Comparison of ENCODE assay signal across 21 mouse cellular contexts in genomic region chr7:66134154-66134553, GRCm38 (mm10). TPM values are rescaled to one million over a fixed set of nuclear protein-coding genes. Genes with fewer than 3 reads are reported as not detected.
DNase-seq lines count a peak whose midpoint lies in the region; ATAC-seq lines count a peak whose summit lies in the region.
"Had no signal": no experiment of that assay in that cellular context is flagged by ENCODE, and none has a peak within 500 bp of the region (broad histone marks: within the 10 kb centered on the region; RNA-seq: fewer than 3 reads in every experiment).

No protein-coding gene starts in this region.

- no peaks in the 10 kb centered on the region for H3K9me3 ChIP-seq in midbrain, embryonic 11.5 days (ENCODE audit: control insufficient read depth, low read length)
- H3K9me3 ChIP-seq in midbrain, embryonic 15.5 days: no peaks in the 10 kb centered on the region
- H3K9me3 ChIP-seq in forebrain, embryonic 15.5 days: no peaks in the 10 kb centered on the region
- no peaks in the 10 kb centered on the region for H3K9me3 ChIP-seq in kidney, embryonic 15.5 days (replicated peaks)
- H3K9me3 ChIP-seq: embryonic facial prominence, embryonic 13.5 days; forebrain, embryonic 10.5 days had no signal

- H3K4me1 ChIP-seq in midbrain, embryonic 11.5 days (ENCODE audit: control insufficient read depth, insufficient read depth, low read length): peaks cover 7% of the 10 kb centered on the region; the same call in 1 of the 2 replicates
- peaks cover 27% of the 10 kb centered on the region for H3K4me1 ChIP-seq in midbrain, embryonic 15.5 days
- peaks cover 43% of the 10 kb centered on the region for H3K4me1 ChIP-seq in forebrain, embryonic 15.5 days
- peaks cover 5% of the 10 kb centered on the region; the same call in 1 of the 2 replicates for H3K4me1 ChIP-seq in kidney, embryonic 15.5 days

- H3K4me3 ChIP-seq in midbrain, embryonic 11.5 days (ENCODE audit: low read depth, low read length): no peak overlapping the region
- no peak overlapping the region for H3K4me3 ChIP-seq in midbrain, embryonic 15.5 days
- H3K4me3 ChIP-seq in forebrain, embryonic 15.5 days: no peak overlapping the region
- H3K4me3 ChIP-seq in kidney, embryonic 15.5 days (replicated peaks): no peak overlapping the region
- H3K4me3 ChIP-seq: embryonic facial prominence, embryonic 13.5 days; forebrain, embryonic 10.5 days; hindbrain, embryonic 12.5 days had no signal

- H3K27me3 ChIP-seq in midbrain, embryonic 11.5 days (ENCODE audit: control insufficient read depth, insufficient read depth, low read length): no peaks in the 10 kb centered on the region
- no peaks in the 10 kb centered on the region for H3K27me3 ChIP-seq in midbrain, embryonic 15.5 days (replicated peaks)
- H3K27me3 ChIP-seq in forebrain, embryonic 15.5 days: no peaks in the 10 kb centered on the region
- H3K27me3 ChIP-seq in kidney, embryonic 15.5 days: no peaks in the 10 kb centered on the region
- H3K27me3 ChIP-seq: embryonic facial prominence, embryonic 13.5 days; hindbrain, embryonic 12.5 days had no signal

- peak; percentile 39 for DNase-seq in midbrain, embryonic 11.5 days (ENCODE audit: low spot score, missing footprints)
- DNase-seq in gonadal fat pad, adult 2 months (ENCODE audit: low read depth): peak; percentile 65
- DNase-seq: adrenal gland, postnatal 10 days; B cell, adult 2 months; cerebellum, adult 11 months; cerebellum, adult 9-11 months; cerebellum, postnatal 36 days; gastrocnemius, postnatal 10 days; heart, postnatal 10 days; heart, postnatal 4 days had no signal

- no peak overlapping the region for H3K27ac ChIP-seq in midbrain, embryonic 11.5 days (ENCODE audit: low read depth, low read length)
- H3K27ac ChIP-seq in midbrain, embryonic 15.5 days: no peak overlapping the region
- no peak overlapping the region for H3K27ac ChIP-seq in forebrain, embryonic 15.5 days (replicated peaks)
- H3K27ac ChIP-seq in kidney, embryonic 15.5 days: no peak overlapping the region
- H3K27ac ChIP-seq: embryonic facial prominence, embryonic 13.5 days; forebrain, embryonic 10.5 days; hindbrain, embryonic 12.5 days had no signal

- ATAC-seq in midbrain, embryonic 11.5 days (ENCODE audit: low FRiP score): no peak
- ATAC-seq in midbrain, embryonic 15.5 days (replicated peaks): no peak
- peak; percentile 66 for ATAC-seq in monocyte, adult 5-6 weeks (replicated peaks; ENCODE audit: insufficient number of reproducible peaks, low FRiP score, low TSS enrichment, poor library complexity, severe bottlenecking)
- ATAC-seq in forebrain, embryonic 15.5 days (replicated peaks): no peak
- no peak for ATAC-seq in kidney, embryonic 15.5 days (replicated peaks; ENCODE audit: low FRiP score)
- ATAC-seq: CD4-positive, CD25-positive, alpha-beta regulatory T cell, adult 4 months; forebrain, embryonic 14.5 days; hindbrain, embryonic 16.5 days; inflammation-experienced regulatory T-cells, adult 6 months had no signal

- WGBS in midbrain, embryonic 11.5 days: 95% methylated on average over 3 of the region's 3 CpGs
- WGBS in midbrain, embryonic 15.5 days: 88% methylated on average over 3 of the region's 3 CpGs
- 94% methylated on average over 3 of the region's 3 CpGs for WGBS in forebrain, embryonic 15.5 days
- WGBS in kidney, embryonic 15.5 days: 93% methylated on average over 3 of the region's 3 CpGs

- H3K36me3 ChIP-seq in midbrain, embryonic 11.5 days (ENCODE audit: control insufficient read depth, insufficient read depth, low read length): peaks cover 6% of the 10 kb centered on the region
- H3K36me3 ChIP-seq in midbrain, embryonic 15.5 days (replicated peaks): 0 out of 2 replicates have a peak, but pooled peaks cover 3% of the 10 kb centered on the region
- H3K36me3 ChIP-seq in forebrain, embryonic 15.5 days: peaks cover 11% of the 10 kb centered on the region; the same call in 1 of the 2 replicates
- H3K36me3 ChIP-seq in kidney, embryonic 15.5 days: peaks cover 19% of the 10 kb centered on the region

- H3K9ac ChIP-seq in midbrain, embryonic 11.5 days (ENCODE audit: low read length): no peak overlapping the region
- no peak overlapping the region for H3K9ac ChIP-seq in midbrain, embryonic 15.5 days
- no peak overlapping the region for H3K9ac ChIP-seq in forebrain, embryonic 15.5 days (replicated peaks)
- H3K9ac ChIP-seq in kidney, embryonic 15.5 days: no peak overlapping the region
- H3K9ac ChIP-seq: embryonic facial prominence, embryonic 13.5 days; hindbrain, embryonic 12.5 days had no signal

- no peak overlapping the region for H3K4me2 ChIP-seq in midbrain, embryonic 11.5 days
- H3K4me2 ChIP-seq in midbrain, embryonic 15.5 days: no peak overlapping the region
- no peak overlapping the region for H3K4me2 ChIP-seq in forebrain, embryonic 15.5 days (replicated peaks)
- no peak overlapping the region for H3K4me2 ChIP-seq in kidney, embryonic 15.5 days
- H3K4me2 ChIP-seq: embryonic facial prominence, embryonic 13.5 days; hindbrain, embryonic 12.5 days had no signal

RNA-seq across cellular contexts. Expression of gene Chsy1, which starts 24.8 kb away (rescaled TPM):
- polyA plus RNA-seq in midbrain, embryonic 11.5 days (2014; fragmentation: Nextera tagmentation; extraction: Ambion mirVana): 18.4 and 20.4 TPM in 2 replicates
- polyA plus RNA-seq in midbrain, embryonic 15.5 days (2015; fragmentation: Nextera tagmentation; extraction: Ambion mirVana): 10.0 and 10.7 TPM in 2 replicates
- polyA plus RNA-seq in gonadal fat pad, adult 2 months (2012; rRNA removed): 4.7 and 6.3 TPM in 2 replicates
- total RNA-seq in monocyte, adult 5-6 weeks (2017): 91.3 to 286 TPM (median 103 TPM) in 3 replicates
- 13.3 and 13.8 TPM in 2 replicates for polyA plus RNA-seq in forebrain, embryonic 15.5 days (2015; fragmentation: Nextera tagmentation; extraction: Ambion mirVana)
- 15.8 and 16.1 TPM in 2 replicates for polyA plus RNA-seq in kidney, embryonic 15.5 days (2015; fragmentation: Nextera tagmentation; extraction: Ambion mirVana)

RNA-seq across cellular contexts. Expression of gene Selenos, which starts 54.7 kb away (rescaled TPM):
- polyA plus RNA-seq in midbrain, embryonic 11.5 days (2014; fragmentation: Nextera tagmentation; extraction: Ambion mirVana): 85.7 and 85.9 TPM in 2 replicates
- polyA plus RNA-seq in midbrain, embryonic 15.5 days (2015; fragmentation: Nextera tagmentation; extraction: Ambion mirVana): 80.2 and 84.7 TPM in 2 replicates
- polyA plus RNA-seq in gonadal fat pad, adult 2 months (2012; rRNA removed): 90.9 and 97.7 TPM in 2 replicates
- total RNA-seq in monocyte, adult 5-6 weeks (2017): 102 to 127 TPM (median 106 TPM) in 3 replicates
- 77.9 and 81.0 TPM in 2 replicates for polyA plus RNA-seq in forebrain, embryonic 15.5 days (2015; fragmentation: Nextera tagmentation; extraction: Ambion mirVana)
- polyA plus RNA-seq in kidney, embryonic 15.5 days (2015; fragmentation: Nextera tagmentation; extraction: Ambion mirVana): 107 and 117 TPM in 2 replicates
